Mouse (Mus musculus) limb, embryonic 14.5 days (tissue): ENCODE measurements around the gene Vmn1r172. TPM values are rescaled to one million over a fixed set of nuclear protein-coding genes. Genes with fewer than 3 reads are reported as not detected.
"Not testable (repeated sequence)": the region's sequence is repeated elsewhere in the genome, so short reads cannot be mapped to it uniquely, and the experiment has no call there.

ENCODE experiments used
- ATAC-seq: fragments of 200-750 bp; cut with Nextera tagmentation; 2 replicates; pipeline ENCODE4 v1.8.0; 2017; ENCODE audit warnings: low read depth, moderate number of reproducible peaks, moderate TSS enrichment; ENCODE audit not compliant: low FRiP score
- DNase-seq: peaks from one replicate; pipeline ENCODE4 v3.0.0-alpha.2; 2015; ENCODE audit warnings: low spot score
- H3K27ac ChIP-seq: fragments of 300-500 bp; sonication (generic); replicated peaks from 2 replicates; pipeline ENCODE4 v1.5.1; 2014; ENCODE audit warnings: low read depth, mild to moderate bottlenecking, low read length, moderate library complexity, mixed read lengths
- H3K27me3 ChIP-seq: fragments of 300-500 bp; sonication (generic); 2 replicates; pipeline ENCODE4 v1.6.1; 2014; ENCODE audit warnings: low read length, mixed read lengths; ENCODE audit not compliant: control insufficient read depth, insufficient read depth
- H3K36me3 ChIP-seq: fragments of 300-500 bp; sonication (generic); 2 replicates; pipeline ENCODE4 v1.6.1; 2014; ENCODE audit warnings: mild to moderate bottlenecking, low read length, moderate library complexity, mixed read lengths; ENCODE audit not compliant: control insufficient read depth, insufficient read depth
- H3K4me1 ChIP-seq: fragments of 300-500 bp; sonication (generic); 2 replicates; pipeline ENCODE4 v1.6.1; 2014; ENCODE audit warnings: antibody characterized with exemption, low read length, mixed read lengths; ENCODE audit not compliant: control insufficient read depth, insufficient read depth
- H3K4me2 ChIP-seq: fragments of 300-500 bp; sonication (generic); replicated peaks from 2 replicates; pipeline ENCODE4 v1.6.1; 2014; ENCODE audit warnings: low read depth, mild to moderate bottlenecking, low read length, moderate library complexity; ENCODE audit not compliant: severe bottlenecking
- H3K4me3 ChIP-seq: fragments of 300-500 bp; sonication (generic); replicated peaks from 2 replicates; pipeline ENCODE4 v1.5.1; 2014; ENCODE audit warnings: low read length
- H3K9ac ChIP-seq: fragments of 300-500 bp; sonication (generic); 2 replicates; pipeline ENCODE4 v1.6.1; 2014; ENCODE audit warnings: mild to moderate bottlenecking, low read depth, low read length, moderate library complexity; ENCODE audit not compliant: severe bottlenecking
- H3K9me3 ChIP-seq: fragments of 300-500 bp; sonication (generic); 2 replicates; pipeline ENCODE4 v1.6.1; 2016; ENCODE audit warnings: low read length; ENCODE audit not compliant: control insufficient read depth
- POLR2A ChIP-seq: fragments of 200-500 bp; IDR thresholded peaks from 2 replicates; pipeline ENCODE4 v1.8.0; 2012; ENCODE audit warnings: inconsistent platforms, mild to moderate bottlenecking, moderate library complexity, borderline replicate concordance; ENCODE audit not compliant: insufficient read depth, insufficient read length; ENCODE audit errors: extremely low read depth
- WGBS: fragments of 180-500 bp; shearing (Covaris S2); extraction: QIAGEN DNeasy Blood & Tissue Kit; methylation state at CpG from one replicate; pipeline ENCODE4 v1.1.7; 2014; 5-methylcytosine and 5-hydroxymethylcytosine counted together
- polyA plus RNA-seq, 2 experiments: library from polyadenylated mRNA; depleted of rRNA in 1 of 2; stranded (reverse) in 1 of 2; unstranded in 1 of 2; fragments of >200 nt; fragmentation: Nextera tagmentation in 1 of 2; extraction: Ambion mirVana in 1 of 2; gene quantifications; 2 replicates each; pipeline versions ENCODE4 v1.2.1 to v1.2.3; 2012 to 2014

Vmn1r172 gene
- polyA plus RNA-seq (2012; rRNA removed) (not detected in 2 replicates), polyA plus RNA-seq (2014; fragmentation: Nextera tagmentation; extraction: Ambion mirVana) (not detected in 2 replicates)

- no peak for DNase-seq
- H3K9ac ChIP-seq = no peak within 1 kb of the TSS
- H3K4me3 ChIP-seq = no peak within 1 kb of the TSS
- H3K4me1 ChIP-seq = no peaks in the 10 kb centered on the region
- H3K27ac ChIP-seq = no peak within 1 kb of the TSS
- 73% methylated on average over 2 of the region's 2 CpGs for WGBS
- ATAC-seq = no peak
- H3K36me3 ChIP-seq = no peaks in the 10 kb centered on the region
- TF ChIP-seq POLR2A = no peak
- H3K27me3 ChIP-seq = no peaks in the 10 kb centered on the region
- H3K4me2 ChIP-seq = no peak within 1 kb of the TSS
- no peaks in the 10 kb centered on the region for H3K9me3 ChIP-seq
Observed at GRCm38 (mm10) chr7:23658016-23658415, at the start of gene Vmn1r172. Gene Vmn1r172 (plus strand): TSS chr7:23658316.

DNA sequence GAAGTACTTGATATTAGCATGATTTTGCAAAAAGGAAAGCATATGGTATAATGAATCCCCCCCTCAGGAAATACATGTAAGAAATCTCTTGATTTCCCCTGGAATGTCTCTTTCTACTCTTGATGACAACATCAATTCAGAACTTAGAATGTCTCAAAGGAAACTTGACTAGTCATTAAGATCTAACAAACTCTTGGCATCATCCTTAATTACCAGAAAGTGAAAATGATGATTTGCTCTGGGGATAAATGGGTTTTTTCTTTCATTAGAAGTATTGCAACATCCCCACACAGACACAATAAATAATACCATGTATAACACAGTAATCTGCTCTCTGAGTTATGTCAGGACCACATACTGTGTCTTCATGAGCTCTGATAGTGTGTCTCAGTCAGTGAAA lies 27.7 kb upstream of the Vmn1r172 start, which contains the start of gene Vmn1r171:
TSS of gene Vmn1r171 (plus strand) at position 301 of the 400 bp plus-strand sequence.
- Histone ChIP-seq H3K9me3 (no peaks in the 10 kb centered on the region; the same call in 1 of the 2 replicates), H3K9ac (no peak within 1 kb of the TSS), H3K36me3 (no peaks in the 10 kb centered on the region), H3K4me1 (no peaks in the 10 kb centered on the region), H3K27ac (no peak within 1 kb of the TSS), H3K4me3 (no peak within 1 kb of the TSS), H3K4me2 (no peak within 1 kb of the TSS), H3K27me3 (no peaks in the 10 kb centered on the region)
- no peak for TF ChIP-seq POLR2A
- no peak for DNase-seq
- no peak for ATAC-seq

GRCm38 (mm10) chr7:23700403-23700802 lies 42.3 kb downstream of the Vmn1r172 start, which contains the start of gene Vmn1r173:
Gene Vmn1r173 (plus strand): TSS chr7:23700703.
- H3K36me3 ChIP-seq, H3K9me3 ChIP-seq, H3K4me3 ChIP-seq, H3K4me1 ChIP-seq, ATAC-seq, DNase-seq, H3K27ac ChIP-seq, H3K9ac ChIP-seq, H3K27me3 ChIP-seq, H3K4me2 ChIP-seq: not testable (repeated sequence)
- WGBS = 66% methylated on average over 1 of the region's 1 CpGs

Other genes with a start within 250 kb of the Vmn1r172 start
- gene Vmn1r167, start 151.1 kb upstream of the Vmn1r172 start, polyA plus RNA-seq (2012; rRNA removed) = not detected in 2 replicates
- not detected in 2 replicates for gene Vmn1r167, start 151.1 kb upstream of the Vmn1r172 start, polyA plus RNA-seq (2014; fragmentation: Nextera tagmentation; extraction: Ambion mirVana)
- gene Vmn1r168, start 118.6 kb upstream of the Vmn1r172 start, polyA plus RNA-seq (2012; rRNA removed) = not detected in 2 replicates
- gene Vmn1r168, start 118.6 kb upstream of the Vmn1r172 start, polyA plus RNA-seq (2014; fragmentation: Nextera tagmentation; extraction: Ambion mirVana) = not detected in 2 replicates
- not detected in 2 replicates for gene Vmn1r169, start 82.8 kb upstream of the Vmn1r172 start, polyA plus RNA-seq (2012; rRNA removed)
- not detected in 2 replicates for gene Vmn1r169, start 82.8 kb upstream of the Vmn1r172 start, polyA plus RNA-seq (2014; fragmentation: Nextera tagmentation; extraction: Ambion mirVana)
- not detected in 2 replicates for gene Vmn1r170, start 52.1 kb upstream of the Vmn1r172 start, polyA plus RNA-seq (2012; rRNA removed)
- not detected in 2 replicates for gene Vmn1r170, start 52.1 kb upstream of the Vmn1r172 start, polyA plus RNA-seq (2014; fragmentation: Nextera tagmentation; extraction: Ambion mirVana)
- gene Vmn1r171, start 27.6 kb upstream of the Vmn1r172 start, polyA plus RNA-seq (2012; rRNA removed) = not detected in 2 replicates
- not detected in 2 replicates for gene Vmn1r171, start 27.6 kb upstream of the Vmn1r172 start, polyA plus RNA-seq (2014; fragmentation: Nextera tagmentation; extraction: Ambion mirVana)
- gene Vmn1r173, start 42.4 kb downstream of the Vmn1r172 start, polyA plus RNA-seq (2012; rRNA removed) = not detected in 2 replicates
- gene Vmn1r173, start 42.4 kb downstream of the Vmn1r172 start, polyA plus RNA-seq (2014; fragmentation: Nextera tagmentation; extraction: Ambion mirVana) = not detected in 2 replicates
- not detected in 2 replicates for gene Vmn1r174, start 94.0 kb downstream of the Vmn1r172 start, polyA plus RNA-seq (2012; rRNA removed)
- not detected in 2 replicates for gene Vmn1r174, start 94.0 kb downstream of the Vmn1r172 start, polyA plus RNA-seq (2014; fragmentation: Nextera tagmentation; extraction: Ambion mirVana)
- gene Vmn1r175, start 152.3 kb downstream of the Vmn1r172 start, polyA plus RNA-seq (2012; rRNA removed) = not detected in 2 replicates
- not detected in 2 replicates for gene Vmn1r175, start 152.3 kb downstream of the Vmn1r172 start, polyA plus RNA-seq (2014; fragmentation: Nextera tagmentation; extraction: Ambion mirVana)
- not detected in 2 replicates for gene Vmn1r176, start 179.1 kb downstream of the Vmn1r172 start, polyA plus RNA-seq (2012; rRNA removed)
- not detected in 2 replicates for gene Vmn1r176, start 179.1 kb downstream of the Vmn1r172 start, polyA plus RNA-seq (2014; fragmentation: Nextera tagmentation; extraction: Ambion mirVana)
- not detected in 2 replicates for gene Vmn1r177, start 208.1 kb downstream of the Vmn1r172 start, polyA plus RNA-seq (2012; rRNA removed)
- not detected in 2 replicates for gene Vmn1r177, start 208.1 kb downstream of the Vmn1r172 start, polyA plus RNA-seq (2014; fragmentation: Nextera tagmentation; extraction: Ambion mirVana)
- gene Vmn1r178, start 233.7 kb downstream of the Vmn1r172 start, polyA plus RNA-seq (2012; rRNA removed) = not detected in 2 replicates
- not detected in 2 replicates for gene Vmn1r178, start 233.7 kb downstream of the Vmn1r172 start, polyA plus RNA-seq (2014; fragmentation: Nextera tagmentation; extraction: Ambion mirVana)